Mouse (Mus musculus): Measurements from ENCODE around the gene Actg1. TPM values are rescaled to one million over a fixed set of nuclear protein-coding genes. Genes with fewer than 3 reads are reported as not detected.

The Actg1 gene
- polyA plus RNA-seq, 1 experiment = 951 TPM

- Histone ChIP-seq H3K4me3 (ENCODE audit: extremely low read depth, insufficient read depth, insufficient read length) (no peak overlapping the region), H3K4me1 (ENCODE audit: control insufficient read depth, insufficient read depth, insufficient read length) (no peaks in the 10 kb centered on the region), H3K36me3 (ENCODE audit: control insufficient read depth, insufficient read depth, low read length) (no peaks in the 10 kb centered on the region), H3K27ac (ENCODE audit: insufficient read depth, low read length) (no peak overlapping the region), H3K27me3 (ENCODE audit: control insufficient read depth, insufficient read depth, low read length) (no peaks in the 10 kb centered on the region)
- DNase-seq (ENCODE audit: low read depth in 1 of 2, low spot score in 2 of 2) = no peak
- WGBS = 81% methylated on average over 4 of the region's 4 CpGs
- TF ChIP-seq POLR2A (IDR thresholded peaks at IDR 0.05; ENCODE audit: low read depth, low read length) = no peak
- TF ChIP-seq CTCF (IDR thresholded peaks at IDR 0.05; ENCODE audit: extremely low read depth, insufficient read depth, insufficient read length, insufficient replicate concordance) = no peak
Measured at GRCm38 (mm10) chr11:120298441-120299141, 49.8 kb downstream of the Actg1 start.

GRCm38 (mm10) chr11:120297767-120298166, 50.6 kb downstream of the Actg1 start:
- Histone ChIP-seq H3K4me3 (ENCODE audit: extremely low read depth, insufficient read depth, insufficient read length) (no peak overlapping the region), H3K27ac (ENCODE audit: insufficient read depth, low read length) (no peak overlapping the region), H3K4me1 (ENCODE audit: control insufficient read depth, insufficient read depth, insufficient read length) (no peaks in the 10 kb centered on the region), H3K36me3 (ENCODE audit: control insufficient read depth, insufficient read depth, low read length) (no peaks in the 10 kb centered on the region), H3K27me3 (ENCODE audit: control insufficient read depth, insufficient read depth, low read length) (no peaks in the 10 kb centered on the region)
- no peak for DNase-seq (ENCODE audit: low read depth in 1 of 2, low spot score in 2 of 2)
- no peak for TF ChIP-seq CTCF (IDR thresholded peaks at IDR 0.05; ENCODE audit: extremely low read depth, insufficient read depth, insufficient read length, insufficient replicate concordance)
- WGBS = 90% methylated on average over 7 of the region's 7 CpGs

DNA sequence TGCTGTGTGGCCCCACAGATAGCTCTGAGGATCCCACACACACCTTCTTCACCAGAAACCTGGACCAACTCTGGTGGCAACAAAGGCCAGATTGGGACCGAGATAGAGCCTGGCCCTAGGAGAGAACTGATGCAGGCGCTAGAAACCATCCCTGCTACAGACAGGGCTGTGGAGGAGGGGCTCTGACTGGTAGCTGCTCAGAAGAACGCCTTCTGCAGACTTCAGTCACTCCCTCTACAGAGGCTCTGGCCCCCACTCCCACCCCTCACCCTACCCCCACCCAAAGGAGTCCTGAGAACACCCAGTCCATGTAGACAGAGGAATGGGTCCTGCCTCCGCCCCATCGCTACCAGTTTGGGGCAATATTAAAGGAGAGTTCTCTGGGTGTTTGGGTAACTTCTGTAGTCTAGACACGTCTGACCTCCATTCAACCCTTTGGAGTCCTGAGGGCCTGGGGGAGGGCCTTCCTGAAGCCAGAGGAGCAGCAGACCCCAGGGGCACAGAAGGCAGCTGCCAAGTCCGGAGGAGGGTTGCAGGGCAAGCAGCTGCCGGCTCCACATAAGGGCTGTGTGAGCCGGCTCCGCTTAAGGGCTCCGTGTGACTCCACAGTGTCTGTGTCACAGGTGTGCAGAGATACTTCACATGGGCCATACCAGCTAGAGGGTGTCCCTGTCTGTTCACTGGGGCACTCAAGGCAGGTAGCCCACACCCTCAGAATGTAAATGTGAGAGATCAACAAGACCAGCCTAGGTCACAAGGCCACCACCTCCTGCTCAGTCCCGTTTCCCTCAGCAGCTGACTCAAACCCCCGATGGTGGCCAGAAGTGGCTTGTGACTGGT, 51.8 kb downstream of the Actg1 start:
- Histone ChIP-seq H3K4me3 (ENCODE audit: extremely low read depth, insufficient read depth, insufficient read length) (no peak overlapping the region), H3K36me3 (ENCODE audit: control insufficient read depth, insufficient read depth, low read length) (no peaks in the 10 kb centered on the region), H3K27ac (ENCODE audit: insufficient read depth, low read length) (no peak overlapping the region), H3K27me3 (ENCODE audit: control insufficient read depth, insufficient read depth, low read length) (no peaks in the 10 kb centered on the region), H3K4me1 (ENCODE audit: control insufficient read depth, insufficient read depth, insufficient read length) (no peaks in the 10 kb centered on the region)
- DNase-seq (ENCODE audit: low read depth in 1 of 2, low spot score in 2 of 2) = no peak
- WGBS = 81% methylated on average over 13 of the region's 13 CpGs
- TF ChIP-seq POLR2A (IDR thresholded peaks at IDR 0.05; ENCODE audit: low read depth, low read length) (no peak), CTCF (IDR thresholded peaks at IDR 0.05; ENCODE audit: extremely low read depth, insufficient read depth, insufficient read length, insufficient replicate concordance) (no peak)

Other genes with a start within 250 kb of the Actg1 start
- 34.3 and 44.0 TPM in 2 replicates for gene Tepsin, start 249.8 kb downstream of the Actg1 start, polyA plus RNA-seq (2012; rRNA removed)
- gene Ndufaf8, start 249.6 kb downstream of the Actg1 start, polyA plus RNA-seq (2012; rRNA removed) = 31.0 and 33.8 TPM in 2 replicates
- 81.9 and 94.2 TPM in 2 replicates for gene Slc38a10, start 197.2 kb downstream of the Actg1 start, polyA plus RNA-seq (2012; rRNA removed)
- 3.6 and 4.0 TPM in 2 replicates for gene Bahcc1, start 115.6 kb downstream of the Actg1 start, polyA plus RNA-seq (2012; rRNA removed)
- 0.08 TPM in 1 of 2 replicates, not detected in the other for gene Fscn2, start 13.0 kb upstream of the Actg1 start, polyA plus RNA-seq (2012; rRNA removed)
- gene Faap100, start 30.2 kb upstream of the Actg1 start, polyA plus RNA-seq (2012; rRNA removed) = 36.5 and 53.8 TPM in 2 replicates
- 25.3 and 31.0 TPM in 2 replicates for gene Nploc4, start 89.2 kb upstream of the Actg1 start, polyA plus RNA-seq (2012; rRNA removed)
- 7.9 and 9.1 TPM in 2 replicates for gene Tspan10, start 94.1 kb upstream of the Actg1 start, polyA plus RNA-seq (2012; rRNA removed)
- gene Pde6g, start 105.0 kb upstream of the Actg1 start, polyA plus RNA-seq (2012; rRNA removed) = 0.14 and 0.35 TPM in 2 replicates
- gene Oxld1, start 109.5 kb upstream of the Actg1 start, polyA plus RNA-seq (2012; rRNA removed) = 9.1 and 11.0 TPM in 2 replicates
- 11.2 TPM in 2 replicates for gene Ccdc137, start 109.6 kb upstream of the Actg1 start, polyA plus RNA-seq (2012; rRNA removed)
- gene Arl16, start 119.1 kb upstream of the Actg1 start, polyA plus RNA-seq (2012; rRNA removed) = 13.2 and 14.4 TPM in 2 replicates
- 55.1 and 55.7 TPM in 2 replicates for gene Mrpl12, start 136.1 kb upstream of the Actg1 start, polyA plus RNA-seq (2012; rRNA removed)
- gene Slc25a10, start 143.3 kb upstream of the Actg1 start, polyA plus RNA-seq (2012; rRNA removed) = 36.5 and 48.1 TPM in 2 replicates
- gene Gcgr, start 182.2 kb upstream of the Actg1 start, polyA plus RNA-seq (2012; rRNA removed) = 0.30 and 0.36 TPM in 2 replicates
- gene Mcrip1, start 201.2 kb upstream of the Actg1 start, polyA plus RNA-seq (2012; rRNA removed) = 79.9 and 99.4 TPM in 2 replicates
- gene Ppp1r27, start 202.6 kb upstream of the Actg1 start, polyA plus RNA-seq (2012; rRNA removed) = not detected in 2 replicates
- gene P4hb, start 224.7 kb upstream of the Actg1 start, polyA plus RNA-seq (2012; rRNA removed) = 76.8 and 79.2 TPM in 2 replicates
- gene Arhgdia, start 233.1 kb upstream of the Actg1 start, polyA plus RNA-seq (2012; rRNA removed) = 620 and 856 TPM in 2 replicates
- gene Alyref, start 249.8 kb upstream of the Actg1 start, polyA plus RNA-seq (2012; rRNA removed) = 22.1 and 27.2 TPM in 2 replicates
- 80.1 and 101 TPM in 2 replicates for gene Anapc11, start 249.9 kb upstream of the Actg1 start, polyA plus RNA-seq (2012; rRNA removed)